Mouse (Mus musculus) embryonic fibroblast, embryonic 13.5 days (primary cell): ENCODE measurements around the gene Stk4.

Source experiments
- CTCF ChIP-seq: IDR thresholded peaks from 2 replicates; pipeline ENCODE4 v1.5.1; 2011; ENCODE audit warnings: mild to moderate bottlenecking, control low read depth, low read length, moderate library complexity, borderline replicate concordance; ENCODE audit not compliant: insufficient read depth
- POLR2A ChIP-seq: IDR thresholded peaks from 2 replicates; pipeline ENCODE4 v1.6.1; 2011; ENCODE audit warnings: low read depth, mild to moderate bottlenecking, control low read depth, low read length, moderate library complexity

- no peak for TF ChIP-seq CTCF
- no peak for TF ChIP-seq POLR2A
These were observed 129.7 kb downstream of the Stk4 start, which contains the start of gene Wfdc15a for GRCm38 (mm10) chr2:164199626-164200327.
